Mouse (Mus musculus) layer of hippocampus, adult 9-11 months (tissue): ENCODE results near the gene Ndrg2.
"Not testable (repeated sequence)": the region's sequence is repeated elsewhere in the genome, so short reads cannot be mapped to it uniquely, and the experiment has no call there.

Experiments
- DNase-seq: peaks from one replicate; pipeline ENCODE4 v3.0.0; 2022

Ndrg2 gene

DNA sequence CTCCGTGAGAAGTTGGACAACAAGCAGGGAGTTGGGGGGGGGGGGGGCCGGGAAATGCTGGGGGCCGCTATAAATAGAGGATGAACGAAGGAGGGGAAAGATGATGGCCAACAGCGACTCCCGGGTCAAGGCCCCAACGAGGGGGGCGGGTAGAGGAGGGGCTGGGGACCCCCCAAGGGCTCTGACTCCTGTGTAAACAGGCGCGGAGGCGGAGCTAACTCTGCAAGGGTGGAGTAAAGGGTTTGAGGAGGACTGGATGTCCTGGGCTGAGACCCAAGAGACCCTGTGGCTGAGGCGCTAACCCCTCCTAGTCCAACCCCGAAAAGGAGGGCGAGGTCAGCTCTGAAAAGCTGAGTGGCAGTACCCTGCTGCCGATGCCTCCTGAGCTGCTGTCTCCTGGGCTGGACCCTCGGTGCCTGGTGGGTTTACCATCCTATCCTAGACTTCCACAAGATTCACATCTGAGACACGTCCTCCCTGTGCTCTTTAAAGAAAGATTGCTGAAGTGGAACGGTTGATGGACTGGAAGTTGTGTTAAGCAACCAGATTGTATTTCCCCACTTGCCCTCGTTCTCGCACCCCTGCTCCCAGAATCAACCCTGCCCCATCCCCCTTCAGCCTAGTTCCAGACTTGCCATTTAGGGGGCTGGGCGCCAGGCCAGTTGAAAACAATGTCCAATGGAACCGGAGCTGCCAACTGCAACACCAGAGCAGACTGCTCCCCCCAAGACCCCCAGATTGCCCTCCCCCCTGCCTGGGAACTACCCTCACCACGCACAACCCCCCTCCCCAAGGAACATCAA is at the start of gene Ndrg2:
Gene Ndrg2 (minus strand): TSS at position 199 of the 803 bp plus-strand sequence.
- peak; percentile 85 for DNase-seq

DNA sequence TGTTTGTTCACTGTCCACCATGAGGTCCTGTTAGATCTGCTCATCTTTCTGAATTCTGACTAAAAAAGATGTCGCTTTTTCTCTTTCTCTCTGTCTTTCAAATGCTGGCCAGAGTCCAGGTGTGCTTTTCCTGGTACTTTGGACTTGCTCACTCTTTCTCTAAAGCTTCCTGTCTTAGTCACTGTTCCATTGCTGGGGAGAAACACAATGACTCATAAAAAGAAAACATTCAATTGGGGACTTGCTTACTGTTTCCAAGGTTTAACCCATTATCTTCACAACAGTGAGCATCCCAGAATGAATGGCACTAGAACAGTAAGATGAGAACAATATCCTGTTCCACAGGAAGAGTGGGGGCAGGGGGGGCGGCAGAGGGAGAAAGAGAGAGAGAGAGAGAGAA is 46.4 kb upstream of the Ndrg2 start:
- no peak for DNase-seq

DNA sequence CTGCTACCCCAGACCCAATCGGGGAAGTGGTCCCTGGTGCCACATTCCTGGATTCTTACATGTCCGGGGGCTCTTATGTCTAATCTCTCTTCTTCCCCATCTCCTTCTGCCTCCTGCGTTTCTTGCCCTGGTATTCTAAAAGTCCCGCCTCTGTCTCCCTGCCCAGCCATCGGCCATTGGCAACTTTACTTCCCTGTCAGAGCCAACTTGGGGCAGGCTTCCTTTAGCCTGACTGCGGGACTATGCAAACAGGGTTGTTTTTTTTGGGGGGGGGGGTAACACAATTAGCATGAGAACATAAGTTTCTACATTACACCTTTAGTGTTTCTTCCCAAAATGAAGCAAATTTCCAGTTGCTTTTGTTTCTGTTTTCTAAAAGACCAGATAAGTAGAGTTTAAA is 29.4 kb upstream of the Ndrg2 start:
- no peak for DNase-seq

DNA sequence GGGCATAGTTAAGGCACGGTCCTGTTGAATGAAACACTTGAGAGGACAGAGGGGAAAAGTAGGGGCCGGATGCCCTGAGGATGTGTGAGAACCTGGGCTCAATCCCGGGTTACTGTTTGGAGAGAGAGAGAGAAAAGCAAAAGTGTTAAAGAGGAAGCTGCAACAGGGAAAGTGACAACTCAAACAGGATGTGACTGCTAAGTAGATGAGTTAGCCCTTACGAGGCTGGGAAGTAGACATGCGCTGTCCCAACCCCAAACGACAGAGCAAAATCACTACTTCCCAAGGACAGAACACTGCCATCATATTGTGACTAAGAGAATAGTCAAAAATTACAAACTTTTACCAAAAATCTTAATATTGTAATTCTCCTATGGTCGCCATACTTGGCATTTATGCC is 28.3 kb upstream of the Ndrg2 start:
- DNase-seq = no peak

DNA sequence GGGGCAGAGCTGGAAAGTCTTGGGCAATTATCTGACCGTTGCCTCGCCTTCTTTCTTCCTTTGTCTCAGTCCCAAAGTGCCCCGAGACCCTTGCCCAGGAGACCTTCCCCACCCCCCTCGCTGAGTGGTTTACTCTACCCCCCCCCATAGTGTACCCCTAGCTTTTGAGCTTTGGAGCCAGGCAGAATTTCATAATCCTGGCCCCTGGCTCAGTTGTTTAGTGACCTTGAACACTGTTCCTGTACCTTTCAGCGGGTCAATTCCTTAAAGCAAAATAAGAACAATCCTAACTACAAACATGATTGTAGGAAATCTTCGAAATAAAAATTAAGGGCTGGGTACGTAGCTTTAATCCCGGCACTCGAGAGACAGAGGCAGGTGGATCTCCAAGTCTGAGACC is 27.6 kb upstream of the Ndrg2 start:
- no peak for DNase-seq

DNA sequence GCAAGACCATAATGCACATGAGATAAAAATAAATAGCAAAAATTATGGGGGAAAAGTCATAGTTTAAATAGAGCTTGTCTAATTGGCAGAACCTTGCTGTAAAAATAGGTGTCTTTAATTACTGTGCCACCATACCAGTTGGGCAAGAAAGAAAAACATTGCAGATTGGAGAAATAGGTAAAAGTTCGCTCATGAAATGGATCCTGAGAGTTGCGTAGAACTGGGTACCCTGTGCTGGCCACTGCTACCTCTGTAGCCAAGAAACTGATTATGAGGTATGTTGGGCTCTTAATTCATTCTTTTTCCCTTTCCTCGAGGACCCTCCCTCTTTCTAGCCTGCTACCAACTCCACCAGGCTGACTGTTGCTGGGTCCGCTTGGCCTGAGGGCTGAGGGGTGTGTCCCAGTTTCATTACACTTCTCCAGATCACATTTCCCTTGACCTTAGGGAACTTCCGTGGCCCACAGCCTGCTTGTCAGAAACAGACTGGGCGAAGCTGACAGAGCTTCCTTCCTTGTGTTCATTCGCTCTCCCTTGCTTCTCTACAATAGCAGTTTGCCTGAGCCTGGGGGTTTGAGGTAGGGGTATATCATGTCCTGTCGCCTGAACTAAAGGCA is 27.1 kb upstream of the Ndrg2 start:
- no peak for DNase-seq

DNA sequence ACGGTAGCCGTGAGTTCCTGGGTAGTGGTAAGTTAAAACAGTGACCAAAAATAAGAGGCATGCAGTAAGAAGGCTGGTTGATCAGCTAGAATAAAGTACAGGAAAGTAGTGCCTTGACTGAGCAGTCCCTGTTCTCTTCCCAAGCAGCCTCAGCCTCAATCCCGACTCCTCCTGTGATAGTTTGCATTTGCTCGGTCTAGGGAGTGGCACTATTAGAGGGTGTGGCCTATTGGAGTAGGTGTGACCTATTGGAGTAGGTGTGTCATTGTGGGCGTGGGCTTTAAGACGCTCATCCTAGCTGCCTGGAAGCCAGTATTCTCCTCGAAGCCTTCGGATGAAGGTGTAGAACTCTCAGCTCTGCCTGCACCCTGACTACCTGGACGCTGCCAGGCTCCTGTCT is 25.0 kb upstream of the Ndrg2 start:
- DNase-seq = no peak

DNA sequence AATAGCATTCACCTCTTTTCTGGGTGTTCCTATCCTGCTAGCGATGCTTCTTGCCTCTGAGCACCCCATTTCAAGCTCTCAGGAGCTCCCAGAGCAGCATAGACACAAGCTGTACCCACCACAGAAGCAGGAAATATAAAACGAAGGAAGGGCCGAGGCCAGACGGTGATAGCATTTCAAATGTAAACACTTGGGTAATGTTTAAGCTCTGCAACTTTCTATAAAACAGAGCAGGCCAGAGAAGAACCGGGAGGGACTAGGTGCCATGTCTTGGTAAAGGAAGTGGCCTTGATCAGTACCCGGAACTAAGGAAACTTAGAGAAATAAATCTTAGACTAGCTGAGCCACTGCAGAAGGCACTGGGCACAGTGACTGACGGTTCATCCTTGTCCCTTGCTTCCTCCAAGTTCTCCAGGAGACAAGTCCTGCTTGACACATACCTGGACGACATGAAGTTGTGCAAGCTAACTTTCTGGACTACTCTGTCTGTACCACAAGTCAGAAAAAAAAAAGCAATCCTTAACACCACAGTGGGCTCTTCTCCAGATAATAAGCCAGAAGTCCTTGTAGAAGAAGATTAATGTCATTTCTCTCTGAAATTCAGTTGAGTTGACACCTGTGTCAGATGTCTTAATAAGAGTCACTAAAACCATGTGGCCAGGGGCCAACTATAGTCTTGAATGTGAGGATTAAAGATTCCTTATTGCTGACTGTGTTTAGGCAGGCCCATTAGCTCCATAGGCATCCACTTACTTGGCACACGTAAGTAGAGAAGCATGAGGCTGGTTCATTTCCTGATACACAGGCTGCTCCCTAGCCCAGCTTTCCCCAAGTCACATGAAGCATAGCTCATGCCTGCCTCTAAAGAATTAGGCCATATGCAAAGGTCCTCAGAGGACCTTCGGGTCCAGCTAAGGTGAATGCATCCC is 18.4 kb upstream of the Ndrg2 start:
- no peak for DNase-seq

DNA sequence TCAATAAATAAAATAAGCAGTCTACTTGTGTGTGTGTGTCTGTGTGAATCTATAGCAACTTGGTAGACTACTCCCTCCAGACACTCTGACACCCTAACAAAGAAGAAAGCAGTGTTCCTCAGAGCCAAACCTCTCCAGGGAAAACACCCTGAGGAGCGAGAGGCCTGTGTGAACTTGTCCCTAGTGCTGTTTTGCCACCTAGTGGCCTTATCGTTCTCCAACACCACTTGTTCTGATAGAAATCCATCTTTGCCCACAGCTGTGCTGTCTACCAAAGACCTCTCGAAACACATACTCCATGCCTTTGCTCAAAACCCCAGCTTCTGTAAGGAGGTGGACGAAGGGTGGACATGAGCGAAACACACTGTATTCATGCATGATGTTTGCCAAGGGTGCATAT is 16.9 kb upstream of the Ndrg2 start:
- DNase-seq = peak; percentile 69

DNA sequence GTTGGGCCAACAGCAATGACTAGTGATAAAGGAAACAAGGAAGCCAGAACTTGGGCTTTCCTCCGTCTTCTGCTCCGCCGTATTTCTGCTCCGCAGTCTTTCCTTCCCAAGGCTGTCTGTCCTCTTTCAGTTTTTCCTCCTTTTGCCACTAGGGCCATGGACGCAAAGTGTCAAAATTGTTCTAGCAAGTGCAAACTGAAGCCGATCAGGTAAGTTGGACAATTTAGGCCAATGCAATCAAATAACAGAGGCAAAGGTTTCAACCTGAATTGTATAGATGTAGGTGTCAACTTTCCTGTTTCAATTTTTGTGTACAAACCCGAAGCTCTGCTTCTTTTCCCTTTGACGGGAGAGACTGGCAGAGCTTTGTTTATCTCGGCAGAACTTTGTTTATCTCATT is 16.0 kb upstream of the Ndrg2 start:
- DNase-seq = no peak

DNA sequence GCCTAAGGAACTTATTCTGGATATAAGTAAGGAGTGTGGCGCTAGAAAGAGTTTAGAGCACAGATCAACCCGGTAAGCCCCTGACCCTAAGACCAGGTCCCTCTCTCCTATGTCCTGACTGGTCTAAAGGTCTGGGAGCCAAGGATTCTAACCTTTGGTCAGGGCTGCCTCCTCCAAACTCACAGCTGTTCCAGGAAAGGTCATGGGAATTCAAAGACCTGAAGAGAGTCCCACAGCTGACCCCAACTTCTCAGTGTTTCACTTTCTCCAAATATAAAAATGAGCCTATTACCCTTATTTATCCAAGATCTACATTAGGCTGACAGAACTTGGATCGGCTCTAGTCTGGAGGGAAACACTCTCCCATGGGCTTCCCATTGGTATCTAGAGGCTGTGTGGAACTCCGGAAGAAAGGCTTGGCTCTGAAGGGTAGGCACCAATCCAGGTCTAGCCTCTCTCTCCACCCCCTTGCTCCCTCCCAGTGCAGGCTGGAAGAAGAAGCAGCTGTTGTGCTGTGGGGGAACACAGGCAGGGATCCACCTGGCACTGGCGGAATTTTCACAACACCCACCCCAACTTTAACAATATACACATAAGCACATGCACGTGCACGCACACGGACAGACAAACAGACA is 15.5 kb upstream of the Ndrg2 start:
- peak; percentile 77 for DNase-seq

DNA sequence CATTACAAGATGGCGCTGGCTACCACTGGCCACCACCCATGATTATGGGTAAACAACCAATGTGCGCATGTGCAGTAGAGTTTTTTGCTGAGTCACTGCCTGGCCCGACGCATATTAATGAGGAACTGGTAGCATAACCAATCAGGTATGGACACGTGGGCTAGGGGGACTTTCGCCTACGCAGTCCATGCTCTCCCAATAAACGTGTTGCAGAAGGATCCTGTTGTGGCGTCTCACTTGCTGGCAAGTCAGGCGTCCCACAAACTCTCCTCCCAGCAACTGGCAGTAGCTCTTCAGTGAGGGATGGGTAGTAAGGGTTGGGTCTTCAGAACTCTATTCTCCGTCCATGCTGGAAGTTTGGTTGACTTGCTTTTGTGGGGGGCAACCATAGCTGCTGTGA is 13.0 kb upstream of the Ndrg2 start:
- not testable (repeated sequence) for DNase-seq

DNA sequence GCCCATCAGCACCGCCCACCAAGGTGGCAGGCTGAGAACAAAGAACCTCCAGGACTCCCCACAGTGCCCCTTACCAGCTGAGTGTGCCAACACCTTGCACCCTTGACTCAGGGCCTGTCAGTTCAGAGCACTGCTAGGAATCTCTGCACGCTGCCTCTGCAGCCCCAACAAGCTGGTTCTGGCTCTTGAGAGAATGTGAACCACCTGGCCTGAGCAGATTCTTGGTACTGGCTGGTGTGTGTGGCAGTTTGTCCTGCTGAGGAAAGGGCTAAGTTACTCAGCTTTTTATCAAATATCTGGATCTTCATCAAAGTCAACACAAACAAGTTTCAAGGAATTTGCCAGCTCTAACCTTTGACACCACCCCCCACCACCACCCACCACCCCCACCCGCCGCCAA is 9.5 kb upstream of the Ndrg2 start:
- DNase-seq = no peak

DNA sequence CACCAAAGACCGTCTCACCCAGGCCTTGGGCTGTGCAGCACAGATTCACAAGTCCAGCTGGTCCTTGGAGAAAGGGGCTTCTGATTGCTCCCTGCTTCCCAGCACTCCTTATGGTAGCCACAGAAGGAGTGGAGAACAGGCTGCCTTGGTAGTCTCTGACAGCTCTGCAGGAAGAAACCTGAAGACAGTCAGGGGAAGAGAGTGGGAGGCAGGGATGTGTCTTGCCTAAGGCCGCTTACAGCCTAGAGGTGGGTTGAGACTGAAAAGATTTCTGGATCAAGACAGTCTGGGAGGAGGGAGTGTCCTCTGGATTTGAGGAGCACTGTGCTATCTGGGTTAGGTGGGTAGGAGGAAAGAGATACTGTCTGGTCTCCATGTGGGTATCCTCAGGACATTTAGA is 9.0 kb upstream of the Ndrg2 start:
- no peak for DNase-seq

DNA sequence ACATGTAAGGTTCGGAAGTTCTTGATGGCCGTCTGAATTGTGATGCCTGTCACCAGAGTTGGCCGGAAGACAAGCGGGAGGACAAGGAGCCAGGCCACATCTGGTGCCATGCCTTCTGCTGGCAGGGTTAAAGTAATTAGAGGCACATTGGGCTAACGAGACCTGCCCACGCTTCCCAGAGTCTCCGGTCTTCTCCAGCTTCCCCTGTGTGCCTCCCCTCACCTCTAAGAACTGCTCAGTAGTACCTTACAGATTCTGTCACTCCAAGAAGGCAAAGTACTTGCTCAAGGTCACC is 8.6 kb upstream of the Ndrg2 start, which contains the start of gene Rnase13:
Gene Rnase13 (minus strand): TSS at position 203 of the 295 bp plus-strand sequence.
- no peak for DNase-seq

DNA sequence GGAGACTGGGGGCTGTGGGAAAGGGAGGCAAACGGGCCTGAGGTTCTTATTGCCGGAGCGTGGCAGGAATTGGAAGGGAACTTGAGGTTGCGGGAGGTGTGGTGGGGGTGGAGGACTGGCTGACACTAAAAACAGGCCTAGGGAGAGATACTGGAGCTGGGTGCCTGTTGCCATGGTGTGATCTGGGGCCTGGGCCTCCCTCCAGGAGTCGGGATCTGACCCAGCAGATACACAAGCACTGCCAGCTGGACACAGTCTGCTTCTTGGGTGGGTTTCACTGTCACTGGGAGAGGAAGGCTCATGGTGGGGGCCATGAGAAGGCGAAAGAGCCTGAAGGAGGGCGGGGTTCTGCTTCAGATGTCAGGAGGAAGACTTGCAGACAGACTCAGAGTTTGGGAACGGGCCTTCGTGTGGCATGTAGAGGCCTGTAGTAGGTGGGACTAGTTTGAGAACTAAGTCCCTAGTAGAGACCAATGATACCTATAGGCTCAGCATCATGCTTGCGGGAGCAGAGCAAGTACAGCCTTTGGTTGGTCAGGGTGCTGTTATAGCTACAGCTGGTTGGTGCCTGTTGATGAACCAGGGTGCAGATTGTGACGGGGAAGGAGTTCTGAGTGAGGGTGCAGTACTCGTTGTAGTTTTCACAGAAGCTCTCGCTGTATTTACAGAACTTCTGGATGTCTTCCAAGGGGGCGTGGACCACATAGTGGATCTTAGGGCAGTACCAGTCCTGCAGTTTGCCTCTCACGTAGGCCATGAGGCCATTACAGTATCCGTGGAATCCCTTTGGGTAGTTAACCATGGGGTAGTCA is 8.0 kb upstream of the Ndrg2 start:
- DNase-seq = peak; percentile 68

DNA sequence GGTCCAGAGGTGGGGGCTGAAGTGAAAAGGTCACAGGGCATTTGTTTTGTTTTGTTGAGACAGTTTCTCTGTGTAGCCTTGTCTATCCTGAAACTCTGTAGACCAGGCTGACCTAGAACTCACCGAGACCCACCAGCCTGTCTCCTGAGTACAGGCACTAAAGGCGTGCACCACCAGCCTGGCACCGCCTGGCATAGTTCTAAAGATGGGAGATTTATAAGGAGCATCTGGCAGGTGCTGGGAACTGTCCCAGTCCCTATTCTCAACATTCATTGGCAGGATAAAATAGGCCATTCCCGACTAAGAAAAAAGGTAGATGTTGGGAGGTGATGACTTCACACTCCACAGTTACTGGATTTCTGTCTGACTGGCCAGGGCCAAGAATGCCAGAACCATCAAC is 5.0 kb upstream of the Ndrg2 start:
- no peak for DNase-seq

DNA sequence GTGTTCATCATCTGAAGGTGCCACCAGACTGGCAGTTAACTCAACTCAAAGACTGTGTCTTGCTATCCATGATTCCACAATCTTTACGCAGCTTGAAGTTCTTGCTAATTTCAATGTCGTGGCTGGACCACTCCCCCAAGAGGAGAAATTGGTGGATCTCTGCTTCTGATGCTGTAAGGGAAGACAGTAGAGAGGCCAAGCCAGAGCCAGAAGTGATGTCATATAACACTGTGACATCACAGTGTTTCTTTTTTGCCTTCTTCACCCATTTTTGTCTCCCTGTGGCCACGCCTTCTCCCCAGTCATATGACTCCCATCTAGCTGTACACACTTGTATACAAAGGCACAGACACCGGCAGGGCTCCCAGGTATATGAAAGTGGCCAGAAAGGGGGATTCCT is 4.2 kb upstream of the Ndrg2 start, which contains the start of gene Tppp2:
Gene Tppp2 (plus strand): TSS at position 301 of the 400 bp plus-strand sequence.
- DNase-seq = no peak

DNA sequence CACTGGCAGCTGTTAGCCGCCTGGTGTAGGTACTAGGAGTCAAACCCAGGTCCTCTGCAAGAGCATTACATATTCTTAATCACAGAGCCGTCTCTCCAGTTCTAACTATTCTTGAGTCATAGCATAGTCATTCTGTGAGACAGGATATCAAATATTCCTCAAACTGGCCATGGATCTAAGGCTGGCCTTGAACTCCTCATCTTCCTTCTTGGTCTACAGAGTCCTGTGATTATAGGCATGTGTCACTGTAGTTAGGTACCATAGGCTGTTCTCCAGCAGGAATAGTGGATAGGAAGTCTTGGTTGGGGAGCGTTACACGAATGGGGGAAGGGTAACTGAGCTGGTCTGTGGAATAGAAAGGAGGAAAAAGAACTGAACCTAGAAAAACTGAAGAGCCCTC is 2.6 kb upstream of the Ndrg2 start:
- no peak for DNase-seq

DNA sequence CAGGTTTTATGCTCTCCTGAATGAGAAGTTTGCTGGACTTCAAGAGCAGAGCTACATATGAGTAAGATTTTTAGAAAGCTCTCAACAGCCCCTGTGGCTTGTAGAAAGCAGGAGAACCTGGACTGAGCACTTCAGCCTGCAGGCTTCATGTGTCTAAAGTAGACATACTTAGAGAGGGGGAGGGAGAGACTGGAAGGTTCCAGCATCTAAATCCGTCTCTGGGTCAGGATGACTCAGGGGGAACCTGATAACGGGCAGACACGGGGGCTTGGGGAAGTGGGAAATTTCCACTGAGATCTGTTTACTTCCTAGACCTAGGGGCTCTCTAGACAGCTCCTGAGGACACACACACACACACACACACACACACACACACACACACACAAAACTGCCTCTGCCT is 1.1 kb upstream of the Ndrg2 start:
- no peak for DNase-seq

DNA sequence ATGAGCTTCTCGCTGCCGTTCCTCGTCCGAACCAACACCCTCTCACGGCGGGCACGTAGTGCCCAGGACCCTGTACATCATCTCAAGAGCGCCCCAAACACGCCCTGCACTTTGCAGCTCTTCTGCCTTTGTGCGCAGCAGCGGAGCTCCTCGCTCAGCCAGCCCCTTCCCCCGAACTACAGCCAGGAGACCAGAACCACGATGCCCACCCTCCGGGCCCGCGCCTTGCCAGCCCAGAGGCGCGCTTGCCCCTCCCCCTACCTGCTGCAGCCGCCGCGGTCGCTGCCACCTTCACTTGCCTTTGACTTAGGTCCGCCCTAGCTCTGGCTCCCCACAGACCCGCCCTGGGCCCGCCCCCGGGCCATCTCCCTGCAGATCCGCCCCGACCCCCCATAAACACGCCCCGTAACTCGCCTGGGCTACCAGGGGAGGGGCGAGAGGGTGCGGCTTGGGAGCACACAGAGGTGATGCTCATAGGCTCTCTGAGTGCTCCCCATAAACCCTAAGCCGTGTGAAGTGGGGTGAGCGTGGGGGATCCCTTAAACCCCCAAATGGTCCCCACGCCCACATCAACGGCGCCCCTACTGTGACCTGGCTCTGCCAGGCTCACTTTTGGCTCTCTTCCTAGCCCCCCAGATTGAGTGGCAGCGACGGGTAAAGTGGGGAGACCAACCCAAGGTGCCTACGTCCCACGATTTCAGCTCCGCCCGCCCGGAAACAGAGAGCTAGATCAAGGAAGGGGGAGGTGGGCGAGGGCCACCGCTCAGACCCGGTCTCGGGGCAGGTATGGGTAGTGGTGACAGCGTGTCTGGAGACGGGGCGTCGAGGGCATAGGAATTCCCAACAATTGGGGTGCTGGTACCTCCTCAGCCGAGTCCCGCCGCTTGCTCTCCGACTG is 647 bp downstream of the Ndrg2 start:
- DNase-seq = peak; percentile 81
